Mouse (Mus musculus) urinary bladder, adult 18-20 months (tissue): ENCODE data around the gene Samd8.
A peak's percentile ranks its signal among the peaks of the same experiment; 100 is the strongest.

Experiments used
- DNase-seq, 2 experiments: peaks; one replicate each; pipeline ENCODE4 v3.0.0; 2022; ENCODE audit warnings: low spot score in 2 of 2, mixed read lengths in 2 of 2

The Samd8 gene

GRCm38 (mm10) chr14:21825786-21826491, 75.6 kb downstream of the Samd8 start:
- DNase-seq: no peak

DNA sequence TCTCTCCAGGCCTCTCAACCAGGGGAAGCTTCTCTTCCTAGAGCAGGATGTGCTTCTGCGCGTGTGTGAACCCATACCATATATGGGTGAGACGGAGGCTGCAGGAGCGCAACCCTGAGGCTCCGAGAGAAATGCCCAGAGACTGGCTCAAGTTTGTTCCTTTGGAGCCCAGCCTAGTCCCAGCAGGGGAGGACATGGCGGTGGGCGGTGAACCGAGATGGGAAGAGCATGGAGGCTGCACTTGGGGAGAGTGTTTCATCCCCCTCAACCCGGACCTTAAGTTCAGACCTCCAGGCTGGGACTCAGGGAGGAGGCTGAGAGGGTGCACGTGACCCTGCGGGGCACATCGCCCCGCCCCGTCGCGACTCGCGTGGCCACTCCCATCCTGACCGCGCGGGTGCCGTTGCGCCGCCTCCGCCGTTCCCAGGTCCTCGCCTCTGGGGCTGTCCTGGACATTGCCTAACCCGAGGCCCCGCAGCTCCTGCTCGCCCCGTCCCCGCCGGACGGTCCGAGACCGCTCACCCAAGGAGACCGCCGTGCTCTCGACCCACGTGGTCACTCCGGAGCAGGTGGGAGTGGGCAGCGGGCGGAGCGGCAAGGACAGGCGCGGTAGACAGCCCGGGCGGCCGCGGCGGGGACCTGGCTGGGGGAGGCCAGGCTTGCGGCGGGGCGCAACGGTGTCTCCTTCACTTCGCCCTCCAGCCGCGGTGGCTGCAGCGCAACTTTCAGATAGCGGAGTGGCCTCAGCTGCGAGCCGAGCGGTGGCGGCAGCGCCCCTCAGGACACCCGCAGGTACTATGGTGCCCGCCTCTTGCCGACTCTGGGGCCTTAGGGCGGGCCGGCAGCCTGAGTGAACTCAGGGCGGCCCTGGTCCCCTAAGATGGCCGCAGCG, 80.8 kb downstream of the Samd8 start:
- DNase-seq: peak; percentile 95 to 99

DNA sequence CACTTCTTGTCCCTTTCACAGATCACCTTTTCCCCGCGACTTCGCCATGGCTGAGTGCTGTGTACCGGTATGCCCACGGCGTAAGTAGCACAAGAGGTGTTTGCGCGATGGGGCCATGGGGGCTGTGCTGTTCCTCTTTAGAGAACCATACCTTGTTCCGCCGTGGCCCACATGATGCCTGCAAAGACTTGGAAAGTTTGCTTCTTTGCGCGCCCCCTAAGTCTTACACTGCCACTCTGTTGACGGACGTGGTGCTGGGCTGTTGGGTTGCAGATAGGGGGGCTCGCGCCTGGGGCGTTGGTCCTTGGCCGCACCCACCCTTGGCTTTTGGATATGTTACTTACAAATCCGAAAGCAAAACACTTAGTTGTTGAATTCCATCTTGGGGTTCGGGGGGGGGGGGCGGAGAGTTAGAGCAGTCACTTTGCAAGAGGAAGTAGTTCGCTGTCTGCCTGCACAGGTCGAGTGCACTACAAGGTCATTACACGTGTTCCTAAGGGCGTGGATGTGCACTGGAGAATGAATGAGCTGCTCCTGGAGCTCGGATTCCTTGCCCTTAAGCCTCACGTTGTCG, 81.6 kb downstream of the Samd8 start:
- DNase-seq: peak in 1 of 2 experiments; percentile 30

- no peak for DNase-seq
These were observed 88.1 kb downstream of the Samd8 start for GRCm38 (mm10) chr14:21838336-21839017.

DNA sequence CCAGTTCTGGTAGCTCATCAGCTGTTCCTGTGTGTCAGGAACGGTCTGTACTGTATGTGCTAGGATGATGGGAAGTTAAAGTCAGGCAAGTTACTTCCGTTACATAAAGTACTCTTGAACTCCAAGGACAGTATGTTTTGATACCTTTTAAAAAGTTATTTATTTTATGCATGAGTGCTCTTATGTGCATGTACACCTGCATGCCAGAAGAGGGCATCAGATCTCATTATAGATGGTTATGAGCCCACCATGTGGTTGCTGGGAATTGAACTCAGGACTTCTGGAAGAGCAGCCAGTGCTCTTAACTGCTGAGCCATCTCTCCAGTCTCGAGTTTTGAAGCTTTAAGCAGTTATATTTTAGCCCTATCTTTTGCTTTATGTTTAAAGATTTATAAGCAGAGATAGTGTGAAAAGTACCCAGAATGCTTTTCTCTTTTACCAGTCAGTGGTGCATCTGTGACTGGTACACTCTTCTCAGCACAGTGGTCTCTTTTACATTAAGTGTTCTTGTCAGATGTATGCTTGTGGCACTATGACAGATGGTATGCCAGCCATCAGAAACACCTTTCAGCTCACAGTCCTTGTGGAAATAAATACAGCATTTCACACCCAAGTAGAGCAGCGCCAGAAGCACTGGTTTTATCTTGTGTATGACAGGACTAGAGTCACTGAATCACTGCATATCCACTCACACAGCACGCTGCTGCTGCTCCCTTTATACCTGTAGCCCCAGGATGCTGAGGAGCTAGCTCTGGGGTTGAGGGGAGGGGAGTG, 91.7 kb downstream of the Samd8 start:
- no peak for DNase-seq

DNA sequence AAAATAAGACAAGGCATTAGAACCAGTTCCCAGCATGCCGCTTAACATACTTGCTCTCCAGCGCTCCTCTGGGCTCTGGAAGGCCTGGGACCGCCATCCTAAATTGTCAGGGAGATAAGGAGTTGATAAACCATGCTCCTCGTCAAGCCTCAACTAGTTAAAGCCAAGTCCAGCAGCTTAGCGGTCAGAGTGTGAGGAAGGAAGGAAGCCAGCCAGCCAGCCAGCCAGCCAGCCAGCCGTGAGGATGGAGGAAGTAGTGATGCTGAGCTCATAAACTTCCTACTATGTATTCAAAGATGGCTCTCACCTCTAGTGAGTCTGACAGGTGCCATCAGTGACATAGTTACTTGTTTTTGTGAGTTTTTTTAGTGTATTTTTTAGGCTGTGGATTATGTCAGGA, 92.9 kb downstream of the Samd8 start:
- no peak for DNase-seq

GRCm38 (mm10) chr14:21846827-21847380, 96.6 kb downstream of the Samd8 start:
- DNase-seq: no peak

- DNase-seq: peak in 1 of 2 experiments; percentile 53
These were observed 97.2 kb downstream of the Samd8 start for GRCm38 (mm10) chr14:21847381-21848165.
